Mouse (Mus musculus) CH12.LX (cell line): ENCODE measurements around the gene Pknox2. TPM values are rescaled to one million over a fixed set of nuclear protein-coding genes. Genes with fewer than 3 reads are reported as not detected.

Source experiments
- DNase-seq: peaks from one replicate; pipeline ENCODE4 v3.0.0-alpha.2; 2013; ENCODE audit errors: extremely low read depth
- H3K27ac ChIP-seq: 2 replicates; pipeline ENCODE4 v1.5.1; 2012; ENCODE audit warnings: low read depth, mild to moderate bottlenecking, control low read depth, moderate library complexity; ENCODE audit not compliant: insufficient read depth
- H3K27me3 ChIP-seq: replicated peaks from 2 replicates; pipeline ENCODE3; 2012; ENCODE audit warnings: inconsistent platforms
- H3K36me3 ChIP-seq, 2 experiments: replicated peaks in 1 of 2; 2 replicates each; pipeline versions ENCODE3 to v1.6.1; 2012; ENCODE audit warnings: inconsistent platforms in 1 of 2, low read length in 1 of 2, mild to moderate bottlenecking in 1 of 2, mixed read lengths in 1 of 2, moderate library complexity in 1 of 2; ENCODE audit not compliant: control insufficient read depth in 1 of 2, insufficient read depth in 1 of 2
- H3K4me1 ChIP-seq, 2 experiments: 2 replicates each; pipeline ENCODE4 v1.6.1; 2012; ENCODE audit warnings: inconsistent platforms in 1 of 2, moderate library complexity in 1 of 2; ENCODE audit not compliant: insufficient read depth in 2 of 2, control insufficient read depth in 1 of 2
- H3K4me2 ChIP-seq: 2 replicates; pipeline ENCODE4 v1.6.1; 2012; ENCODE audit warnings: low read depth, mild to moderate bottlenecking, control low read depth; ENCODE audit not compliant: poor library complexity, insufficient read depth, severe bottlenecking
- H3K4me3 ChIP-seq, 3 experiments: fragments of 150-350 bp in 1 of 3; sonication (generic) in 1 of 3; replicated peaks in 1 of 3; 2 replicates each; pipeline versions ENCODE3 to v1.5.1; 2011 to 2012; ENCODE audit warnings: low read depth in 2 of 3, low read length in 2 of 3, mild to moderate bottlenecking in 2 of 3, moderate library complexity in 2 of 3, control low read depth in 1 of 3, improper control_type of control experiment in 1 of 3, inconsistent platforms in 1 of 3, mixed read lengths in 1 of 3; ENCODE audit not compliant: poor library complexity in 1 of 3
- H3K79me2 ChIP-seq: replicated peaks from 2 replicates; pipeline ENCODE4 v1.6.1; 2012; ENCODE audit warnings: mild to moderate bottlenecking, moderate library complexity; ENCODE audit not compliant: control insufficient read depth, poor library complexity, insufficient read depth, severe bottlenecking; ENCODE audit errors: extremely low read depth
- H3K9ac ChIP-seq: 2 replicates; pipeline ENCODE4 v1.6.1; 2012; ENCODE audit warnings: low read depth, mild to moderate bottlenecking, control low read depth, moderate library complexity; ENCODE audit not compliant: insufficient read depth
- H3K9me3 ChIP-seq: replicated peaks from 2 replicates; pipeline ENCODE3; 2012; ENCODE audit warnings: low read length, inconsistent platforms, mixed read lengths
- BHLHE40 ChIP-seq: IDR thresholded peaks from 2 replicates; pipeline ENCODE4 v1.6.1; 2011; ENCODE audit warnings: mild to moderate bottlenecking, low read depth, low read length, improper control_type of control experiment
- CHD2 ChIP-seq: IDR thresholded peaks from 2 replicates; pipeline ENCODE4 v1.6.1; 2011; ENCODE audit warnings: low read length, improper control_type of control experiment
- CTCF ChIP-seq, 2 experiments: IDR thresholded peaks in 1 of 2; conservative IDR thresholded peaks in 1 of 2; 2 replicates each; pipeline ENCODE4 v1.5.1; 2011 to 2012; ENCODE audit warnings: low read depth in 2 of 2, low read length in 2 of 2, improper control_type of control experiment in 1 of 2, inconsistent platforms in 1 of 2, mild to moderate bottlenecking in 1 of 2, moderate library complexity in 1 of 2
- EP300 ChIP-seq: IDR thresholded peaks from 2 replicates; pipeline ENCODE4 v1.6.1; 2011; ENCODE audit warnings: low read length, improper control_type of control experiment
- ETS1 ChIP-seq: conservative IDR thresholded peaks from 2 replicates; pipeline ENCODE4 v1.6.1; 2012; ENCODE audit warnings: low read depth, mild to moderate bottlenecking, inconsistent platforms, low read length, improper control_type of control experiment, moderate library complexity
- GABPA ChIP-seq: IDR thresholded peaks from 2 replicates; pipeline ENCODE4 v1.6.1; 2012; ENCODE audit warnings: low read depth, low read length, improper control_type of control experiment, inconsistent platforms; ENCODE audit not compliant: insufficient replicate concordance
- HCFC1 ChIP-seq: IDR thresholded peaks from 2 replicates; pipeline ENCODE4 v1.6.1; 2012; ENCODE audit warnings: low read depth, mild to moderate bottlenecking, inconsistent platforms, low read length, improper control_type of control experiment
- JUN ChIP-seq: IDR thresholded peaks from 2 replicates; pipeline ENCODE4 v1.6.1; 2011; ENCODE audit warnings: low read depth, mild to moderate bottlenecking, low read length, improper control_type of control experiment, moderate library complexity; ENCODE audit not compliant: insufficient read depth
- KAT2A ChIP-seq: IDR thresholded peaks from 2 replicates; pipeline ENCODE4 v1.6.1; 2012; ENCODE audit warnings: low read length, improper control_type of control experiment, inconsistent platforms; ENCODE audit not compliant: insufficient replicate concordance
- MAX ChIP-seq: IDR thresholded peaks from 2 replicates; pipeline ENCODE4 v1.6.1; 2011; ENCODE audit warnings: low read length, improper control_type of control experiment
- MAZ ChIP-seq: IDR thresholded peaks from 2 replicates; pipeline ENCODE4 v1.6.1; 2012; ENCODE audit warnings: low read depth, mild to moderate bottlenecking, inconsistent platforms, low read length, improper control_type of control experiment, moderate library complexity
- MXI1 ChIP-seq: IDR thresholded peaks from 2 replicates; pipeline ENCODE4 v1.6.1; 2011; ENCODE audit warnings: mild to moderate bottlenecking, low read depth, low read length, improper control_type of control experiment
- MYC ChIP-seq: IDR thresholded peaks from 2 replicates; pipeline ENCODE4 v1.6.1; 2011; ENCODE audit warnings: low read depth, mild to moderate bottlenecking, improper control_type of control experiment, low read length
- NELFE ChIP-seq: IDR thresholded peaks from 2 replicates; pipeline ENCODE4 v1.6.1; 2011; ENCODE audit warnings: low read depth, low read length, improper control_type of control experiment
- SIN3A ChIP-seq: IDR thresholded peaks from 2 replicates; pipeline ENCODE4 v1.6.1; 2012; ENCODE audit warnings: low read length, improper control_type of control experiment, inconsistent platforms
- SMC3 ChIP-seq: IDR thresholded peaks from 2 replicates; pipeline ENCODE4 v1.6.1; 2011; ENCODE audit warnings: low read depth, low read length, improper control_type of control experiment
- TBP ChIP-seq: conservative IDR thresholded peaks from 2 replicates; pipeline ENCODE4 v1.6.1; 2011; ENCODE audit warnings: low read depth, low read length, improper control_type of control experiment
- TCF12 ChIP-seq: IDR thresholded peaks from 2 replicates; pipeline ENCODE4 v1.6.1; 2014; ENCODE audit warnings: low read depth, mild to moderate bottlenecking, inconsistent platforms, low read length, improper control_type of control experiment
- ZC3H11A ChIP-seq: IDR thresholded peaks from 2 replicates; pipeline ENCODE4 v1.6.1; 2012; ENCODE audit warnings: low read depth, mild to moderate bottlenecking, inconsistent platforms, low read length, improper control_type of control experiment
- ZMIZ1 ChIP-seq: IDR thresholded peaks from 2 replicates; pipeline ENCODE4 v1.6.1; 2012; ENCODE audit warnings: low read depth, mild to moderate bottlenecking, inconsistent platforms, low read length, improper control_type of control experiment
- dilution Hi-C: fragments of 300-500 bp; cut with MboI; formaldehyde crosslinking; loops from 2 replicates; pipeline ENCODE4 v1.14.3; 2020; ENCODE audit warnings: low sequenced_read_pairs; ENCODE audit not compliant: extremely low pct_unique_long_range_greater_than_20kb, extremely low pct_ligation_motif_present
- in situ Hi-C: fragments of 300-500 bp; cut with MboI; formaldehyde crosslinking; loops from 3 replicates; pipeline ENCODE4 v1.14.3; 2019; ENCODE audit warnings: low sequenced_read_pairs, low pct_ligation_motif_present, low pct_unique_long_range_greater_than_20kb, mixed read lengths
- polyA plus RNA-seq: library from polyadenylated mRNA; unstranded; fragments of >175 nt; gene quantifications from 2 replicates; pipeline ENCODE4 v1.2.1, GENCODE M21; 2012; ENCODE audit warnings: low read depth; ENCODE audit not compliant: insufficient read length
- total RNA-seq, 2 experiments: library from RNA; depleted of rRNA; stranded (reverse); fragments of 300-350 nt in 1 of 2; fragments of >200 nt in 1 of 2; gene quantifications; 2 replicates each; pipeline ENCODE4 v1.2.3; 2012 to 2014

Pknox2 gene
- total and polyA plus RNA-seq, 3 experiments, result 0.08 to 0.11 TPM; not detected in 1

GRCm38 (mm10) chr9:37080309-37080708, 66.9 kb downstream of the Pknox2 start:
- no peaks in the 10 kb centered on the region for H3K9me3 ChIP-seq
- DNase-seq, result no peak
- no peak overlapping the region for H3K9ac ChIP-seq
- dilution Hi-C loops, result no loop called here
- TF ChIP-seq ETS1 (no peak), MYC (no peak), ZC3H11A (no peak)
- no peaks in the 10 kb centered on the region for H3K79me2 ChIP-seq
- no peak overlapping the region for H3K4me2 ChIP-seq
- H3K4me1 ChIP-seq, result no peaks in the 10 kb centered on the region
- in situ Hi-C loops, result no loop called here
- H3K27me3 ChIP-seq, result peaks cover 21% of the 10 kb centered on the region
- H3K4me3 ChIP-seq, result no peak overlapping the region
- H3K27ac ChIP-seq, result no peak overlapping the region
- H3K36me3 ChIP-seq, result no peaks in the 10 kb centered on the region

- Histone ChIP-seq H3K9ac (no peak overlapping the region), H3K9me3 (no peaks in the 10 kb centered on the region), H3K36me3 (no peaks in the 10 kb centered on the region), H3K4me3 (no peak overlapping the region), H3K27me3 (peaks cover 41% of the 10 kb centered on the region), H3K4me1 (no peaks in the 10 kb centered on the region), H3K27ac (no peak overlapping the region)
- TF ChIP-seq CHD2 (no peak), BHLHE40 (no peak), NELFE (no peak), EP300 (no peak), JUN (no peak), HCFC1 (no peak), TCF12 (no peak), MXI1 (no peak), SMC3 (no peak), MAZ (no peak), GABPA (no peak), TBP (no peak), KAT2A (no peak), SIN3A (no peak), ZMIZ1 (no peak), ZC3H11A (no peak), CTCF (conservative IDR thresholded peaks at IDR 0.05 in 1 of 2, IDR thresholded peaks at IDR 0.05 in 1 of 2; ENCODE audit: low read depth in 2 of 2, low read length in 2 of 2) (no peak), MAX (no peak)
- TF ChIP-seq, all 38 proteins: peak for 0
- no peak for DNase-seq
- H3K4me2 ChIP-seq, result no peak overlapping the region
- in situ Hi-C loops (no loop called here), dilution Hi-C loops (no loop called here)
- H3K79me2 ChIP-seq, result no peaks in the 10 kb centered on the region
Measured at GRCm38 (mm10) chr9:37077063-37077418, 70.2 kb downstream of the Pknox2 start.
